Mouse (Mus musculus) testis, postnatal 10 days (tissue): Measurements from ENCODE around the gene Mup20.
"Not testable (repeated sequence)": the region's sequence is repeated elsewhere in the genome, so short reads cannot be mapped to it uniquely, and the experiment has no call there.

Experiments used
- DNase-seq: peaks from one replicate; pipeline ENCODE4 v3.0.0; 2021; ENCODE audit warnings: low spot score

Mup20 gene

DNA sequence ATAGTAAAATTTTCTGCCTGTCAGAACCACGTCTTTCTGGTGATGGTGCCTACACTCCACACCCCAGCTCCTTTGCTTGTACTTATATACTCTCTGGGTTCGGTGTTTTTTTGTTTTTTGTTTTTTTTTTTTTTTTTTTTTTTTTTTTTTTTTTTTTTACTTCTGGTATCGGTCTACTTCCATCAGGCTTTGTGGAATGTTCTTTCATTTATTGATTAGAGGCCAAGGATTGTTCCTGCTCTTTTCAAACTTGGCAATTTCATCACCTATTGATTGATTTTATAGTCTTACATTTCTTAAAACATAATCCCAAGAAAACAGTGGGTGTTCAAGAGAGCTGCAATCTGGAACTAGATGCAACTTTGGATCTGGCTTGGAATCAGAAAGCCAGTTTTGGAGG is at the start of gene Mup20:
TSS of gene Mup20 (minus strand) at position 101 of the 400 bp plus-strand sequence.
- not testable (repeated sequence) for DNase-seq

DNA sequence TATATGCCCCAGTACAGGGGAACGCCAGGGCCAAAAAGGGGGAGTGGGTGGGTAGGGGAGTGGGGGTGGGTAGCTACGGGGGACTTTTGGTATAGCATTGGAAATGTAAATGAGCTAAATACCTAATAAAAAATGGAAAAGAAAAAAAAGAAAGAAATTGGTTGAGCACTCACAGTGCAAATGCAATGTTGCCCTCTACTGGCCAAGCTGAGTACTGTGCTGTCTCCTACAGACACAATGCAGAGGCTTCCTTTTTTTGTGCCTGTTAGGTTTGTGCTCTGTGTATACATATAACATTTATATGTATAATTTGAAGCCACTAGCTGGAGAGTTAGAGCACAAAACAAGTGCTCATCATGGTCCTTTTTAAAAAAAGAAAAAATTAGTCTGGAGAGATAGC is 49.4 kb upstream of the Mup20 start:
- peak; percentile 45 for DNase-seq

DNA sequence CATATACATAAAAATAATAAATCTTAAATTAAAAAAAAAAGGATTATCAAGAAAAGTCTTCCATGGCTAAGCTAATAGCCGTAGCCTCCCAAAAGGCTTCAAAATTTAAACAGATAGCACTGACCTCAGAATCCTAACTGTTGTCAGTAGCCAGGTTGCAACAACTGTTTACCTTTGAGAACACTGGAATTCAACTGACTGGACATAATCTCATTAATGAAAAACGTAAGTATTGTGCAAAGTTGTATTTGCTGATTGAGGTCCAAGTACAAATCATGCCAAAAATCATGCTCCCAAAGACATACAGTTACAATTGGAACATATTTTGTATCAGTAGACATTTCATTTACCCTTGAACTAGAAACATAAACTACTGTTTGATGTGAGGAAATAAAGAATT is 34.0 kb upstream of the Mup20 start:
- no peak for DNase-seq

DNA sequence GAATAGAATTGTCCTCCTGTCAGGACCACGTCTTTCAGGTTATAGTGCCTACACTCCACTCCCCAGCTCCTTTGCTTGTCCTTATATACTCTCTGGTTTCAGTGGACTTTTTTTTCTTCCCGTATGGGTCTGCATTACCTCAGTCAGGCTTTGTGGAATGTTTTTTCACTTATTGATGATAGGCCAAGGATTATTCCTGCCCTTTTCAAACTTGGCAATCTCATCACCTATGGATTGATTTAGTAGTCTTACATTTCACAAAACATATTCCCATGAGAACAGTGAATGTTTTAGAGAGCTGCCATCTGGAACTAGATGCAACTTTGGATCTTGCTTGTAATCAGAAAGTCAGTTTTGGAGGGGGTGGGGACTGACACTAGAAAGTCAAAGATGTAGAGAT is 33.3 kb upstream of the Mup20 start, which contains the start of gene Mup3:
TSS of gene Mup3 (minus strand) at position 102 of the 400 bp plus-strand sequence.
- no peak for DNase-seq

DNA sequence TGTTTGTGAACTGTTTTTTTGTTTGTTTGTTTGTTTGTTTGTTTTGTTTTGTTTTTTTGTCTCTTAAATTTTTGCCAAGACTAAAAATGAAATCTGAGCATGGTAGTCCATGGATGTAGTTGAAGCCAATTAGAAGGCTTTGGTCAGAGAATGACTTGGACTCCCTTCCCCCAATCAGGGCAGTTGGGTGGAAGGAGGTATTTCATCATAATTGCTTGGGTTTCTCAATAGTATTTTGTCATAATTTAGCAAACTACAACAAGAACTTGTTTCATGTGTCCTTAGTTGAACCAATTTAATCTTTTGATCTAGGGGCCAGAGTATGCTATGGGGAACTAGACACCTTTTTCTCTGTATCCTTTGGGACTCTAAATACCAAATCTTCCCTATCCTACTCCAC is 28.8 kb upstream of the Mup20 start:
- no peak for DNase-seq

DNA sequence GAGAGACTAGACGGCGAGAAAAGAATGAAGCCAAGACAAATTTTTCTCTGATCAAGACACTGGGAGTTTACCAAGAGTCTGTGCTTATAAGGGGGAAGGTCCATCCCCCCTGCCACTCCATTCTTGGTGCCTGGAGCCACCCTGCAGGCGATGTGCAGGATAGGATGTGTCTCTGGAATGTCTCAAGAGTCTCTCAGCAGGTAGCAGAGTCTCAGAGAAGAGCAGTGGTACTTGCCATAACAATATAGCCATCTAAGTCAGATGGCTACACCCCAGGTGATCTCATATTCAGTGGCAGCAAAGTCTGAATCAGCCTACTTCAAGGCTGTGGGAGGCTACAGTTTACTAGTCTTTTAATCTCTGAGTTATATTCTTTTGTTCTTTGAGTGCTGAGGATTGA is 21.2 kb upstream of the Mup20 start:
- no peak for DNase-seq

DNA sequence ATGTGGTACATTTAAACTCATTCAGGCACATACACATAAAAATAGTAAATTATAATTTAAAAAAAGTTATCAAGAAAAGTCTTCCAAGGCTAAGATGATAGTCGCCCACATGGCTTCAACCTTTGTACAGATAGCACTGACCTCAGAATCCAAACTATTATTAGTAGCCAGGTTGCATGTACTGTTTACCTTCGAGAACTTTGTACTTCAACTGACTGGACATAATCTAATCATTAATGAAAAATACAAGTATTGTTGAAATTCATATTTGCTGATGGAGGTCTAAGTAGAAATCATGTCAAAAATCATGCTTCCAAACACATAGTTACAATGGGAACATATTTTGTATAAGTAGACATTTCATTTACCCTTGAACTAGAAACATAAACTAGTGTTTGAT is 822 bp upstream of the Mup20 start:
- not testable (repeated sequence) for DNase-seq

DNA sequence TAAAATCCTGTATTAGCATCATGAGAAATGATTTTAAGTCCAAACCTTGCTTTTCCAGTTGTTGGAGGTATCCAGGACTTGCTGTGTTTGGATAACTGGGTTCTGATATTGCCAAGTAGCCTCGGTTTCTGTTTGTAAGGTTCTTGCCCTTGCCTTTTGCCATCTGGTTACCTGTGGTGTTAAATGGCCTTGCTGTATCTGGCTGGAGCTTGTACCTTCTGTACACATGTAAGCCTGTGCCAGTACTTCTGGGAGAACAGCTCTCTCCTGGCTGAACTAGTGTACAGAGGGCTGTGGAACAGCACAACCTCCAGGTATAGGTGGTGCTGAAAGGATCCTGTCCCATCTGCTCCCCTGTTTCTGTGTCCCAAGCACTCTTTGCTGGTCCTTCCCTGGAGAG is 27.7 kb downstream of the Mup20 start:
- DNase-seq: no peak

DNA sequence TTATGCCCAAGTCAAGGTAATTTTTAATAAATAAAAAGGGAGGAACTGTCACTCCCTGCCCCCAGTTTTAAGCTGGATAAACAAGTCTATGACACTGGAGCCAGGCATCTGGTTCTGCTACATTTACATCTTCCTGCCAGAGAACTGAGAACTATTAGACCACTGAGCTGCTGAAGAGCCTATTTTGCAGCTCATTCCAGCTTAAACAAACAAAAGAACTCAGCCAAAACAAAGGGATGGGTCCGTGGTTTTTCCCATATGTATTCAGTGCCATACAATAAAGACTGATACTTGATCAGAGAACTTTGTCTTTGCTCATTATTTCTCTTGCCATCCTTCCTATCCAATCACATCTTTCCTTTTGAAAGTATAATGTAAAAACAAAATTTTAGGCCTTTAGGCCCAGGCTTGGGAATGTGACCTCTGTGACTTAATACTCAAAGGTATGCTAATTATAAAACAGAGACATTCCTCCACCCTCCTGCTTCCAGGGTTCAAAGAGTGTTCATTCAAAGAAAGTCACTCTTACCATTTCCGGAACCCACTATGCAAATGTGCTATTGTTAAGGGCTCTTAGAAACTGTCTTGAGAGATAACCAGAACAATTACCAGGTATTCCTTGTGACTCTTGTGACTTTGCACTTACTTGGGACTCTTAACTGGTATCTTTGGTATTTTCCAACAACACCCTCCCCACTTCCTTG is 29.6 kb downstream of the Mup20 start:
- no peak for DNase-seq

DNA sequence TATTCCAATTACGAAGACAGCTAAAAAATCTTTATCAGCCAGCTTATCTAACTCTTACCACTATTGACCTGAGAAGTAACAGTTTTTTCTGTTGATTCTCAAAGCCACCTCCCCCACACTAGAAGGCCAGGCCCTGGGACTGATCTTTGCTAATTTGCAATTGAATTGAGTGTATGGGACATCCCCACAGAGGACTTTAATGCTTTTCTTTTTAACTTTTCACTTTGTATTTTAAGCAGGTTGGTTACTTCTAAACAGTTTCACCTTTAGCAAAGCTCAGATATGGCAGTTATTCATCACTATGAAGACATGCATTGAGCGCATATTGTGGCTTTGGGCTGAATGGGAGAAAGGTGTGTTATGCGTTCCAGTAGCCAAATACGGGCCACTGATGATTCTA is 30.3 kb downstream of the Mup20 start:
- no peak for DNase-seq

DNA sequence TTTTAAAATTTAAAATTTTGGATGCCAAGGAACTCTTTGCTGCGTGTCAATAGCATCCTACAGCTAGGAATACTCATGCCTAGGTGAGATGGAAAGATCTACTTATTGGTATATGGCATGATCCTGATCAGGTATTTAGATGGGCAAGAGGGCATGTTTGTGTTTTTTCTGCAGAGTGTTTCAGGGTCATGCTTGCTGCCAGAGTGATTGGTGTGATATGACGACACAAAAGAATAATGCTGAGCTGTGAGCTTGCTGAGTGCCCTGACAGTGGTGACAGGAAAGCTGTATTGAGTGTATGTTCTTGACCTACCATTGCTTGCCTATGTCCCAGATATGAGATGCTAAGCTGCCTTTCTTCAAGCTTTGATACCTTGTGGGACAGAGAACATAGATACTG is 30.8 kb downstream of the Mup20 start:
- DNase-seq: no peak

DNA sequence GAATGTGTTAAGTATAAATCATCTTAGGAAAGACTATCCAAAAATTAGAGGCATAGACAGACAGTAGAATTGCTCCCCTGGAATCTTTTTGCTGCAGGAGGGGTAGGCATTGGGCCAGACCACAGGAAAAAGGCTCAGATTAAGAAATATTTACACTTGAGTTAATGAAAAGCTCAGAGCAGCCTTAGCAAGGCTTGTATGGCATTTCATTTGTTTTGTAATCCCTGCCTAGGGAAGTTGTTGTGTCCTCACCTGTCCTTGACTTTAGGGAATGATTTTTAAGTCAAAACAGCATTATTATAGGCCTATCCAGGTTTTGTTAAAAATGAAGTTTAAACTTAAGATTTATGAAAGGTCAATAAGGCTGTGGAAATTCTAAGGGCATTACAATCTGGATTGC is 33.4 kb downstream of the Mup20 start:
- DNase-seq: not testable (repeated sequence)
